Comparison of ENCODE assay signal across 30 mouse cellular contexts in genomic region chr7:47309855-47310254, GRCm38 (mm10). TPM values are rescaled to one million over a fixed set of nuclear protein-coding genes. Genes with fewer than 3 reads are reported as not detected.
"Had no signal": no experiment of that assay in that cellular context is flagged by ENCODE, and none has a peak within 500 bp of the region (broad histone marks: within the 10 kb centered on the region; RNA-seq: fewer than 3 reads in every experiment).

No protein-coding gene starts in this region.

- H3K36me3 ChIP-seq: liver, embryonic 15.5 days; lung, embryonic 15.5 days; midbrain, embryonic 10.5 days; midbrain, embryonic 12.5 days; neural tube, embryonic 13.5 days; neural tube, embryonic 15.5 days had no signal

- H3K4me3 ChIP-seq: liver, embryonic 15.5 days; lung, embryonic 15.5 days; midbrain, embryonic 10.5 days; midbrain, embryonic 12.5 days; myocyte; neural tube, embryonic 13.5 days; neural tube, embryonic 15.5 days had no signal

- H3K27ac ChIP-seq: liver, embryonic 15.5 days; lung, embryonic 15.5 days; macrophage; midbrain, embryonic 10.5 days; midbrain, embryonic 12.5 days; neural tube, embryonic 13.5 days; neural tube, embryonic 15.5 days had no signal

- H3K9me3 ChIP-seq: liver, embryonic 15.5 days; lung, embryonic 15.5 days had no signal

- DNase-seq: liver, postnatal 0 days; lung, adult 2 months; lung, postnatal 14 days; lung, postnatal 36 days; midbrain, embryonic 14.5 days; retina, postnatal 1 day; right cerebral cortex, adult 18-20 months; right cerebral cortex, postnatal 25 days; right cerebral cortex, postnatal 4 days; spleen, adult 18-20 months; thymus, adult 18-20 months; thymus, postnatal 14 days; thymus, postnatal 4 days had no signal

- H3K4me1 ChIP-seq: liver, embryonic 15.5 days; lung, embryonic 15.5 days; midbrain, embryonic 10.5 days; midbrain, embryonic 12.5 days; neural tube, embryonic 13.5 days; neural tube, embryonic 15.5 days had no signal

- H3K27me3 ChIP-seq: liver, embryonic 15.5 days; lung, embryonic 15.5 days; midbrain, embryonic 12.5 days; neural tube, embryonic 13.5 days; neural tube, embryonic 15.5 days had no signal

- ATAC-seq: liver, postnatal 0 days; lung, postnatal 0 days; midbrain, embryonic 16.5 days had no signal

RNA-seq across cellular contexts. Expression of gene Mrgpra1, which starts 44.2 kb away (rescaled TPM):
- total RNA-seq: megakaryocyte-erythroid progenitor cell, adult 5-6 weeks had no signal
- polyA plus RNA-seq: liver, embryonic 15.5 days; liver, postnatal 0 days; lung, adult 2 months; lung, embryonic 15.5 days; lung, postnatal 0 days; macrophage; midbrain, embryonic 10.5 days; midbrain, embryonic 12.5 days; midbrain, embryonic 14.5 days; midbrain, embryonic 16.5 days; myocyte; neural tube, embryonic 11.5 days; stomach, embryonic 14.5 days; stomach, embryonic 16.5 days; thymus, postnatal 0 days; urinary bladder, adult 2 months had no signal

RNA-seq across cellular contexts. Expression of gene Mrgpra9, which starts 57.2 kb away (rescaled TPM):
- total RNA-seq: megakaryocyte-erythroid progenitor cell, adult 5-6 weeks had no signal
- polyA plus RNA-seq: liver, embryonic 15.5 days; liver, postnatal 0 days; lung, adult 2 months; macrophage; midbrain, embryonic 10.5 days; midbrain, embryonic 12.5 days; midbrain, embryonic 14.5 days; midbrain, embryonic 16.5 days; myocyte; neural tube, embryonic 11.5 days; neural tube, embryonic 13.5 days; neural tube, embryonic 15.5 days; small intestine, adult 2 months; stomach, embryonic 14.5 days; stomach, embryonic 16.5 days; thymus, postnatal 0 days; urinary bladder, adult 2 months had no signal
